Mouse (Mus musculus) spleen, adult 2 months (tissue): ENCODE results near the gene Wnt7a. TPM values are rescaled to one million over a fixed set of nuclear protein-coding genes. Genes with fewer than 3 reads are reported as not detected.

ENCODE experiments used
- DNase-seq, 2 experiments: peaks; one replicate each; pipeline versions ENCODE4 v3.0.0 to v3.0.0-alpha.2; 2012 to 2021; ENCODE audit warnings: low spot score in 2 of 2, low read depth in 1 of 2
- H3K27ac ChIP-seq: fragments of 200-500 bp; 2 replicates; pipeline ENCODE4 v1.5.1; 2012; ENCODE audit warnings: low read length, inconsistent platforms; ENCODE audit not compliant: insufficient read depth
- H3K27me3 ChIP-seq: fragments of 200-500 bp; 2 replicates; pipeline ENCODE4 v1.6.1; 2012; ENCODE audit warnings: mild to moderate bottlenecking, moderate library complexity, low read length, inconsistent platforms; ENCODE audit not compliant: control insufficient read depth, insufficient read depth
- H3K36me3 ChIP-seq: fragments of 200-500 bp; 2 replicates; pipeline ENCODE4 v1.6.1; 2012; ENCODE audit warnings: mild to moderate bottlenecking, low read length, inconsistent platforms; ENCODE audit not compliant: control insufficient read depth, insufficient read depth
- H3K4me1 ChIP-seq: fragments of 200-500 bp; 2 replicates; pipeline ENCODE4 v1.6.1; 2011; ENCODE audit warnings: inconsistent platforms; ENCODE audit not compliant: control insufficient read depth, insufficient read depth, insufficient read length
- H3K4me3 ChIP-seq: fragments of 200-500 bp; 2 replicates; pipeline ENCODE4 v1.5.1; 2011; ENCODE audit warnings: mild to moderate bottlenecking, inconsistent platforms; ENCODE audit not compliant: insufficient read depth, insufficient read length; ENCODE audit errors: extremely low read depth
- CTCF ChIP-seq: fragments of 200-500 bp; IDR thresholded peaks from 2 replicates; pipeline ENCODE4 v1.5.1; 2011; ENCODE audit warnings: mild to moderate bottlenecking, inconsistent platforms; ENCODE audit not compliant: insufficient read depth, insufficient read length, insufficient replicate concordance; ENCODE audit errors: extremely low read depth
- POLR2A ChIP-seq: fragments of 200-500 bp; IDR thresholded peaks from 2 replicates; pipeline ENCODE4 v1.6.1; 2011; ENCODE audit warnings: low read depth, low read length, inconsistent platforms
- WGBS: fragments of 180-500 bp; shearing (Covaris S2); methylation state at CpG from one replicate; pipeline ENCODE4 v1.1.7; 2018; 5-methylcytosine and 5-hydroxymethylcytosine counted together
- polyA plus RNA-seq: library from polyadenylated mRNA; depleted of rRNA; stranded (reverse); fragments of >200 nt; gene quantifications from 2 replicates; pipeline ENCODE4 v1.2.3, GENCODE M21; 2012; rRNA removed

The Wnt7a gene
- polyA plus RNA-seq, 1 experiment, result 1.7 TPM

DNA sequence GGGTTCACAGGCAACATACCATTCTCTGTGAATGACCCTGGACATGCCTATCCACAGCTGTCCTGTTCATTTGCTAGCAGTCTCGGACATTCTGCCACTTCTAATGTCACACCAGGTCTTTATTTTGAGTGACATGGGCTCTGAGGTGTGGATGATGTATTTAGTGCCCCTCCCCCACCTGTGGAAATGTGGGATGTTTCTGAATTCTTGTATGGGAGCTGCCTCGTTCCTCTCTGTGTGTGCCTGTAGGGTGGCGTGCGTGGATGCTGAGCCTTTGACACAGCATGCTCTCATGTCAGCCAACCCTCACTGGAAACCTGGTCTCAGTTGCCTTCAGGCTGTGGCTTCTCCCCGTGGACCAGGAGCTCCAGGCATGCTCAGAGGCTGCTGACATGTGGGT, 66.1 kb downstream of the Wnt7a start:
- H3K4me3 ChIP-seq, result no peak overlapping the region
- 73% methylated on average over 5 of the region's 5 CpGs for WGBS
- no peak for TF ChIP-seq POLR2A
- no peak overlapping the region for H3K27ac ChIP-seq
- H3K27me3 ChIP-seq, result no peaks in the 10 kb centered on the region
- no peaks in the 10 kb centered on the region for H3K36me3 ChIP-seq
- H3K4me1 ChIP-seq, result no peaks in the 10 kb centered on the region
- DNase-seq, result no peak

DNA sequence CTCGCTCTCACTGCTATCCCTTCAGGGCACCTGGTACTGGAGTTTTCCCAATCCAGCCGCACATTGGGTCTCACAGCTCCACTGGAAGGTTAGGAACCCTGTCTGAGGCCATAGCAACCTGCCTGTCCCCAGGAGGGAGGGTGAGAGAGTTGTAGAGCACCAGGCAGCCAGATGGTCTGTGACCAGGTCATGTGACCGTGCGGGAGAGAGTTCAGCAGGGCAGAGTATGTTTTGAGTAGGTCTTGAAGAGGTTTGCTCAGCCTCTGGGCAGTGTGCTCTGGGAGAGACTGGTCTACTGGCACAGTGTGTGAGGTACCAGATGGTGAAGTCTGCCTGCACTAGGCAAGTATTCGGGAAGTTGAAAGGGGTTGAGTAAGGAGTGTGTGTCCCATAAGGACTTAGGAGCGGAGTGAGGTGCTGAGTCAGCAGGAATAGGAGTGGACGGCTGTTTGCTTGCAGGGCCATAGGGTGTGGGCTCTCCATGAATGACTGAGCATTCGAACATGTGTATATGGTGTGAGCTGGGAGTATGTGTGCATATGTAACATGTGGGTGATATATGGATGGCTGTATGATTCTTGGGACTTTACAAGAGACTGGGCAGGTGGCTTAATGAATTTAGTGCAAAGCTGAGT, 71.4 kb downstream of the Wnt7a start:
- Histone ChIP-seq H3K27ac (no peak overlapping the region), H3K27me3 (no peaks in the 10 kb centered on the region), H3K4me1 (no peaks in the 10 kb centered on the region), H3K36me3 (no peaks in the 10 kb centered on the region), H3K4me3 (no peak overlapping the region)
- TF ChIP-seq CTCF, result no peak
- TF ChIP-seq POLR2A, result no peak
- DNase-seq, result no peak
- 82% methylated on average over 8 of the region's 8 CpGs for WGBS

DNA sequence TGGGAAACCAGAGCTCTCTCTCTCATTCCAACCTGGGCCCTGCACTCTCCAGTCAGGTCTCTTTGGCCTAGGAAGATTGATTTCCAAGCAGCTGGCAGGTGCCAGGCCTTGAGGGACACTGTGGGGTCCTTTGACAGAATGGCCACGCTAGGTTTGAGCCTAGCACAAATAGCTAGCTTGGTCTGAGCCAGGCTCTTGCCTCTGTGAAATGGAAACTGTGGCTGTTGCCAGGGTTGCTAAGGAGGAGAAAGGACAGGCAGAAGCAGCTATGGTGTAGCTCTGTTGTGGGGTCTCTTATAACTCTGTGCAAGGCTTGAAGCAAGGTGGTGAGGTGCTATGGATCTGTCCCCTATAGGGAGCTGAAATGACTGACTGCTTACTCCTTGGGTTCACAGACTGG, 75.7 kb downstream of the Wnt7a start:
- Histone ChIP-seq H3K4me3 (no peak overlapping the region), H3K4me1 (no peaks in the 10 kb centered on the region), H3K27me3 (no peaks in the 10 kb centered on the region), H3K36me3 (no peaks in the 10 kb centered on the region), H3K27ac (no peak overlapping the region)
- DNase-seq, result no peak
- no peak for TF ChIP-seq CTCF
- 68% methylated on average over 1 of the region's 1 CpGs for WGBS

DNA sequence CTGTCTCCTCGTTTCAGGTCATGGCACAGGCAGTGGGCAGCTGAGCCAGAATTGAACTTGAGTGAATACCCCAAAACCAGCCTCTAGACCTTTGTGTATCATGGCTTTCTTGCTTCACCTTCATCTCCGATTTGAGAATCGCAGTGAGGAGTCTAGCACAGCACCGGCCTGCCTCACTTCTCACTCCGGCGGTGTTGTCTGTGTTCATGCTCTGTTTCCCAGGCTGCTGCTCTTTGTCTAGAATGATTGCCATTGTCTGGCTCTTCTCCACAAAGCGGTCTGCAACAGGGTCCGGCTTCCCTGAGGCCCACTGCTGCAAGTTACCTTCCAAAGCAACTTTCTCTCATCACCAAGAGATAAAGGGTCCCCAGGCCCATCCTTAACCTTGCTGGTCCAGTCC, 79.3 kb downstream of the Wnt7a start:
- DNase-seq, result no peak
- Histone ChIP-seq H3K4me3 (no peak overlapping the region), H3K36me3 (no peaks in the 10 kb centered on the region), H3K27ac (peak overlapping the region; percentile 32), H3K27me3 (no peaks in the 10 kb centered on the region), H3K4me1 (no peaks in the 10 kb centered on the region)
- no peak for TF ChIP-seq POLR2A
- TF ChIP-seq CTCF, result no peak
- 83% methylated on average over 8 of the region's 8 CpGs for WGBS

DNA sequence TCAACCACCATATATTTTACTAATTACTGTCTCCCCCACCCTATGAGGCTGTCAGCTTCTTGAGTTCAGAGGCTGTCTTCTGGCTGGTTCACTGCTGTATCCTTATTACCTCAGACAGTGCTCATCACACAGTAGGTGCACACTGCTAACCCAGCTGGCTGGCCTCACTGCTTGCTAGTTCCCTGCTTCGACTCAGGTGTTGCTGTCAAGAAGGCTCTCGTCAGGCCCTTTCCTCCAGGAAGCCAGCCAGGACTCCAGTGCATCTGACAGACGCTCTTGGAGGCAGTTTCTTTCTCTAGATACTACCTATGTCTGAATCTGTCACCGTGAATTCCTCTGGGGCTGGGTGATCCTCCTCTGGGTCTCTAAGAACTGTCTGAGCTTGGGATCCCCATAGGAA, 85.6 kb downstream of the Wnt7a start:
- Histone ChIP-seq H3K27me3 (no peaks in the 10 kb centered on the region), H3K4me3 (no peak overlapping the region), H3K36me3 (no peaks in the 10 kb centered on the region), H3K4me1 (no peaks in the 10 kb centered on the region), H3K27ac (no peak overlapping the region)
- TF ChIP-seq POLR2A (no peak), CTCF (no peak)
- WGBS, result 78% methylated on average over 4 of the region's 4 CpGs
- DNase-seq, result no peak

DNA sequence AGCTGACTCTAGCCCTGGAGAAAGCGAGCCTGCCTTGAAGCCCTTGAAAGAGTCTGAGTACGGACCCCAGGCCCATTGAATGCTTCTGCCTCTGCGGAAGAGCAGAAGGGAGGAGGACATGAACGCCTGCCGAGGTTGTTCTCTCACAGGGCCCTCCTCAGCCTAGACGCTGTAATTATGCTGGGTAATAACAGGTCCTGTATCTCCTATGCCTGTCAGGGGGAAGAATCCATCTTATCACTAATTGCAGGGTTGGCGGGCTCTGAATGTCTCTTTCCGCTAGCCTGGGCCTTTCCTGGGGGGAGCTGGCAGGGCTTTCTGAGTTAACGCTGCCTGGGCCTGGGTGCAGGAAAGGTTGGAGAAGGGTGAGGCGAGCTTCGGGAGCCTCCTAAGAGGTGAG, 86.4 kb downstream of the Wnt7a start:
- 90% methylated on average over 11 of the region's 11 CpGs for WGBS
- DNase-seq, result no peak
- Histone ChIP-seq H3K4me3 (no peak overlapping the region), H3K27ac (no peak overlapping the region), H3K27me3 (no peaks in the 10 kb centered on the region), H3K36me3 (no peaks in the 10 kb centered on the region), H3K4me1 (no peaks in the 10 kb centered on the region)
- TF ChIP-seq POLR2A (no peak), CTCF (no peak)

DNA sequence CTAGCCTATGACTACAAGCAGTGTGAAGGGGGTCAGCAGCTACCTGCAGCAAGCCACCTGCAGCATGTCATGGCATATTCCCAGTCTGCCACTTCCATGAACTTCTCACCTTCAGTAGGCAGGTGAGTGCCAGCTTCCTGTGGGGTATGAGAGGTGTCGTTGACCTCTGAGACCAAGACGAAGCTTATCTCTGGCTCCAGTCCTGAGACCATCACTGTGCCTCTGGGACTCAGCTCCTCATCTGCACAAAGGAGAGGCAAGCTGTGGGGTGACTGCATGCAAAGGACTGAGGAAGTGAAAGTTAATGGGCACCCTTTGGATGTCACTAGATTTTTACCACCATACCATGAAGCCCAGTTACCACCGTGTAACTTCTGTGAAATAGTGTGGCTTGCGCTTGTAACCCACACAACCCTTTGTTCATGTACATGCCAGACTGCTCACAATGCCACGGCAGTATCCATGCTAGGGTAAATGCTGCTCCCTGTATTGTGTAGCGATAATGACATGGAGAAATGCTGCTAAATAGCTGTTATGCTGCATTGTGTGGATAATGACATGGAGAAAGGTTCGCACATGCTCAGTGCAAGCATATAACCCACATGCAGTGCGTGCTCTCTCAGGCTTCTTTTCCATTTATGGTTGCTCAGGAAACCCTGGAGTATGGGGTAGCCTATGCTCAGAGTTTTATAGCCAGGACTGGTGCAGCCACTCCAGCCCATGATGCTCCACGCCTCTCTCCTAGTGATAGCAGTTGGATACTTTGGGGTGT, 89.0 kb downstream of the Wnt7a start:
- Histone ChIP-seq H3K4me1 (no peaks in the 10 kb centered on the region), H3K4me3 (no peak overlapping the region), H3K27me3 (no peaks in the 10 kb centered on the region), H3K36me3 (no peaks in the 10 kb centered on the region), H3K27ac (no peak overlapping the region)
- 75% methylated on average over 9 of the region's 9 CpGs for WGBS
- TF ChIP-seq POLR2A, result no peak
- TF ChIP-seq CTCF, result no peak
- no peak for DNase-seq

Other genes starting within 250 kb of the Wnt7a start
- gene Fbln2, start 198.9 kb downstream of the Wnt7a start, polyA plus RNA-seq, result 12.0 and 15.6 TPM in 2 replicates
- 2.3 and 2.7 TPM in 2 replicates for gene Chchd4, start 62.2 kb upstream of the Wnt7a start, polyA plus RNA-seq
- 22.8 and 26.6 TPM in 2 replicates for gene Tmem43, start 62.3 kb upstream of the Wnt7a start, polyA plus RNA-seq
- 6.9 and 7.5 TPM in 2 replicates for gene Xpc, start 104.5 kb upstream of the Wnt7a start, polyA plus RNA-seq
- gene Lsm3, start 104.6 kb upstream of the Wnt7a start, polyA plus RNA-seq, result 10.5 and 11.0 TPM in 2 replicates